Mouse (Mus musculus) small intestine, adult 2 months (tissue): ENCODE measurements around the gene Olfr1248. TPM values are rescaled to one million over a fixed set of nuclear protein-coding genes. Genes with fewer than 3 reads are reported as not detected.
"Not testable (repeated sequence)": the region's sequence is repeated elsewhere in the genome, so short reads cannot be mapped to it uniquely, and the experiment has no call there.

Source experiments
- H3K27ac ChIP-seq: fragments of 200-500 bp; 2 replicates; pipeline ENCODE4 v1.5.1; 2012; ENCODE audit warnings: low read depth, low read length, control low read depth, inconsistent platforms; ENCODE audit not compliant: insufficient read depth
- H3K27me3 ChIP-seq: fragments of 200-500 bp; 2 replicates; pipeline ENCODE4 v1.6.1; 2012; ENCODE audit warnings: mild to moderate bottlenecking, moderate library complexity, low read length, inconsistent platforms; ENCODE audit not compliant: control insufficient read depth, insufficient read depth
- H3K36me3 ChIP-seq: fragments of 200-500 bp; 2 replicates; pipeline ENCODE4 v1.6.1; 2012; ENCODE audit warnings: mild to moderate bottlenecking, low read length, control low read depth, inconsistent platforms; ENCODE audit not compliant: control insufficient read depth, insufficient read depth
- H3K4me1 ChIP-seq: fragments of 200-500 bp; 2 replicates; pipeline ENCODE4 v1.6.1; 2012; ENCODE audit warnings: low read length, inconsistent platforms, mixed read lengths; ENCODE audit not compliant: control insufficient read depth, insufficient read depth, insufficient read length
- H3K4me3 ChIP-seq: fragments of 200-500 bp; 2 replicates; pipeline ENCODE4 v1.5.1; 2012; ENCODE audit warnings: low read depth, mild to moderate bottlenecking, control low read depth, inconsistent platforms, low read length, moderate library complexity
- CTCF ChIP-seq: fragments of 200-500 bp; IDR thresholded peaks from 2 replicates; pipeline ENCODE4 v1.5.1; 2012; ENCODE audit warnings: low read depth, mild to moderate bottlenecking, control low read depth, inconsistent platforms, low read length, moderate library complexity, mixed read lengths; ENCODE audit not compliant: insufficient replicate concordance, insufficient read length; ENCODE audit errors: extremely low read depth
- POLR2A ChIP-seq: fragments of 200-500 bp; IDR thresholded peaks from 2 replicates; pipeline ENCODE4 v1.6.1; 2012; ENCODE audit warnings: low read depth, mild to moderate bottlenecking, control low read depth, inconsistent platforms, low read length, moderate library complexity
- WGBS: fragments of 180-500 bp; shearing (Covaris S2); methylation state at CpG from one replicate; pipeline ENCODE4 v1.1.7; 2018; 5-methylcytosine and 5-hydroxymethylcytosine counted together
- polyA plus RNA-seq: library from polyadenylated mRNA; depleted of rRNA; stranded (reverse); fragments of >200 nt; gene quantifications from 2 replicates; pipeline ENCODE4 v1.2.3, GENCODE M21; 2012; rRNA removed

Olfr1248 gene
- not detected in 2 replicates for polyA plus RNA-seq

DNA sequence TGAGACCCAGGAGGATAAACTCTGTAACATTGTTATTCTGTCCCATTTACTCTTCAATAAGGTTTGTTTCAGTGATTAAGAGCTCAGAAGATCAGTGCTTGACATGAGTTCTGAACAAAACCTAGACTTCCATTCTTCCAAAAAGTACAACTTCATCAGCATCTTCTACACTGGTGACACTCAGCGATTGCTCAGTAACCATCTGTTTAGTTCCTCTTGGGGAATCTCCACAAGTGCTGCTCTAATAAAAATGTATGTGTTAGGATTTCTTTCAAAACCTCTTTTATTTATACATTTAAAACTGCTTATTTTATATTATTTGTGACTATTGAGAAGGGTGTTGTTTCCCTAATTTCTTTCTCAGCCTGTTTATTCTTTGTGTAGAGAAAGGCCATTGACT lies at the start of gene Olfr1248:
TSS of gene Olfr1248 (minus strand) at position 101 of the 400 bp plus-strand sequence.
- H3K4me1 ChIP-seq, H3K4me3 ChIP-seq, H3K27ac ChIP-seq, H3K27me3 ChIP-seq, H3K36me3 ChIP-seq: not testable (repeated sequence)
- 89% methylated on average over 1 of the region's 1 CpGs for WGBS

DNA sequence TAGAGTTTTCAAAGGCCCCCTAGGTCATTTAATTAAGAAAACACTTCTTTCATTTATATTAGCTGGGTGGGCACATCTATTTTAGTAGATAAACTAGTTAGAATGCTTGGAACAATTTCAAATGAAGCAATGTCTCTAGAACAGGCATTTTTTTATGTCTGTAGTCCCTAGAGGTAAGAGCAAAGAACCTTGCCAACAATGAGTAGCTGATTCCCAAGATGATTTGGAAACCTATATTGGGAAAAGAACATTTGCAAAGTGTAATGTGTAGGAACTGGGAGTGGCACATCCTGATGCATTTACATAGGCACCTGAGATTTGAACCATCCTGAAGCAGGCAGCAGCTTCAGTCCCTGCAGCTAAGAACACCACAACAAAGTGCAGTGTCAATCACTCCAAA lies 43.3 kb upstream of the Olfr1248 start, which contains the start of gene Olfr1250:
TSS of gene Olfr1250 (minus strand) at position 101 of the 400 bp plus-strand sequence.
- Histone ChIP-seq H3K27me3 (no peaks in the 10 kb centered on the region), H3K27ac (no peak within 1 kb of the TSS), H3K36me3 (no peaks in the 10 kb centered on the region), H3K4me1 (no peaks in the 10 kb centered on the region), H3K4me3 (no peak within 1 kb of the TSS)
- TF ChIP-seq CTCF, result no peak
- no peak for TF ChIP-seq POLR2A

DNA sequence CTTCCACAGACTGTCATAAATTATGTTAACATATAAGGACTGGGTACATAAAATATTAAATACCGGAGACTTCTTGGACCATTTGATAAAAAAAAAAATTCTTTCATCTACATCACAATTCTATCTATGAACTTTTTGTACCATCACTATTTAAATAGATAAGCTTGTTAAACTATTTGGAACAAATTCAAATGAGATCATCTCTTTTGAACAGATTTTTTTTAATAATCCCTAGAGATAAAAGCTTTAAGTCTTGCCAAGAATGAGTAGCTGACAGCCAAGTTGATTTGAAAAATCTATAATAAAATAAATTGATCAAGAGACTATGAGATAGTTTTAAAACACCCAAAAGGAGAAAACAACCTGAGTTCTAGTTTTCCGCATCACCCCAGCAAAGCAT lies 16.8 kb upstream of the Olfr1248 start, which contains the start of gene Olfr1249:
TSS of gene Olfr1249 (minus strand) at position 101 of the 400 bp plus-strand sequence.
- 87% methylated on average over 2 of the region's 2 CpGs for WGBS
- H3K36me3 ChIP-seq, result no peaks in the 10 kb centered on the region
- no peak within 1 kb of the TSS for H3K27ac ChIP-seq
- TF ChIP-seq POLR2A, result no peak
- no peak for TF ChIP-seq CTCF
- H3K27me3 ChIP-seq, result no peaks in the 10 kb centered on the region
- no peaks in the 10 kb centered on the region for H3K4me1 ChIP-seq
- H3K4me3 ChIP-seq, result no peak within 1 kb of the TSS

- TF ChIP-seq POLR2A (no peak), CTCF (no peak)
- H3K27me3 ChIP-seq, result no peaks in the 10 kb centered on the region
- no peak within 1 kb of the TSS for H3K4me3 ChIP-seq
- 87% methylated on average over 2 of the region's 2 CpGs for WGBS
- no peaks in the 10 kb centered on the region for H3K36me3 ChIP-seq
- no peak within 1 kb of the TSS for H3K27ac ChIP-seq
- H3K4me1 ChIP-seq, result no peaks in the 10 kb centered on the region
These were observed 4.0 kb downstream of the Olfr1248 start, which contains the start of gene Olfr1247 for GRCm38 (mm10) chr2:89614030-89614429. Olfr1247 (minus strand) TSS chr2:89614130.

DNA sequence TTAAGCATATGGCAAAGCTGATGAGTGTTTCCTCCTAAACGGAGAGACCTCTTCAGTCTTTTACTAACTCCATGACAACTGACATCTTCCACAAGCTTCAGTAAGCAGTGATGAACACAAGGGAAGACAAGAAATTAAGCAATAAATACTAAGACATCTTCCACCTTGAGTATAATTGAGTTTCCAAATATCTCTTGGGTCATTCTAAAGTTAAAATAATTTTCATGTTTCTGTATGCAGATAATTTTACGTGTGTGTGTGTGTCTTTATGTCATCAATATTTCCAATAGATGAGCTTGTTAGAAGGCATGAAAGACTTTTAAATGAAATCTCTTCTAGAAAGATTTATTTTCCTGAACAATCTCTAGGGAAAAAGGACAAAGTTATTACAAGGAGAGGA lies 25.0 kb downstream of the Olfr1248 start, which contains the start of gene Olfr1246:
TSS of gene Olfr1246 (minus strand) at position 101 of the 400 bp plus-strand sequence.
- TF ChIP-seq POLR2A, result no peak
- no peak for TF ChIP-seq CTCF
- Histone ChIP-seq H3K4me3 (no peak within 1 kb of the TSS), H3K27ac (no peak within 1 kb of the TSS), H3K27me3 (no peaks in the 10 kb centered on the region), H3K4me1 (no peaks in the 10 kb centered on the region), H3K36me3 (no peaks in the 10 kb centered on the region)
- WGBS, result 63% methylated on average over 2 of the region's 2 CpGs

- WGBS, result 76% methylated on average over 1 of the region's 1 CpGs
- TF ChIP-seq POLR2A, result no peak
- TF ChIP-seq CTCF, result no peak
- Histone ChIP-seq H3K36me3 (no peaks in the 10 kb centered on the region), H3K27me3 (no peaks in the 10 kb centered on the region), H3K27ac (no peak within 1 kb of the TSS), H3K4me1 (no peaks in the 10 kb centered on the region), H3K4me3 (no peak within 1 kb of the TSS)
These were observed 39.7 kb downstream of the Olfr1248 start, which contains the start of gene Olfr1245 for GRCm38 (mm10) chr2:89578347-89578746. Olfr1245 (minus strand) TSS chr2:89578447.

Other genes with a start within 250 kb of the Olfr1248 start
- not detected in 2 replicates for gene Olfr1238, start 208.6 kb downstream of the Olfr1248 start, polyA plus RNA-seq
- gene Olfr1239, start 197.8 kb downstream of the Olfr1248 start, polyA plus RNA-seq, result not detected in 2 replicates
- not detected in 2 replicates for gene Olfr1240, start 175.2 kb downstream of the Olfr1248 start, polyA plus RNA-seq
- not detected in 2 replicates for gene Olfr1241, start 131.1 kb downstream of the Olfr1248 start, polyA plus RNA-seq
- gene Olfr1242, start 119.9 kb downstream of the Olfr1248 start, polyA plus RNA-seq, result not detected in 2 replicates
- not detected in 2 replicates for gene Olfr1243, start 86.8 kb downstream of the Olfr1248 start, polyA plus RNA-seq
- not detected in 2 replicates for gene Olfr1245, start 39.8 kb downstream of the Olfr1248 start, polyA plus RNA-seq
- not detected in 2 replicates for gene Olfr1246, start 25.1 kb downstream of the Olfr1248 start, polyA plus RNA-seq
- gene Olfr1247, start 4.1 kb downstream of the Olfr1248 start, polyA plus RNA-seq, result not detected in 2 replicates
- gene Olfr1249, start 16.7 kb upstream of the Olfr1248 start, polyA plus RNA-seq, result not detected in 2 replicates
- not detected in 2 replicates for gene Olfr1250, start 43.2 kb upstream of the Olfr1248 start, polyA plus RNA-seq
- not detected in 2 replicates for gene Olfr1251, start 53.7 kb upstream of the Olfr1248 start, polyA plus RNA-seq
- gene Olfr1252, start 106.8 kb upstream of the Olfr1248 start, polyA plus RNA-seq, result not detected in 2 replicates
- gene Olfr1253, start 138.8 kb upstream of the Olfr1248 start, polyA plus RNA-seq, result not detected in 2 replicates
- gene Olfr1254, start 175.4 kb upstream of the Olfr1248 start, polyA plus RNA-seq, result not detected in 2 replicates
- gene Olfr1255, start 193.8 kb upstream of the Olfr1248 start, polyA plus RNA-seq, result not detected in 2 replicates
- not detected in 2 replicates for gene Olfr1256, start 223.3 kb upstream of the Olfr1248 start, polyA plus RNA-seq
- not detected in 2 replicates for gene Olfr48, start 230.0 kb upstream of the Olfr1248 start, polyA plus RNA-seq